Mouse (Mus musculus) limb, embryonic 15.5 days (tissue): ENCODE data around the gene Hist1h2bh. TPM values are rescaled to one million over a fixed set of nuclear protein-coding genes. Genes with fewer than 3 reads are reported as not detected.
"Not testable (repeated sequence)": the region's sequence is repeated elsewhere in the genome, so short reads cannot be mapped to it uniquely, and the experiment has no call there.

ENCODE experiments used
- ATAC-seq: fragments of 200-750 bp; cut with Nextera tagmentation; 2 replicates; pipeline ENCODE4 v1.8.0; 2017; ENCODE audit warnings: low read depth, moderate TSS enrichment; ENCODE audit not compliant: insufficient number of reproducible peaks, low FRiP score, low TSS enrichment
- H3K27ac ChIP-seq: fragments of 300-500 bp; sonication (generic); 2 replicates; pipeline ENCODE4 v1.5.1; 2015; ENCODE audit warnings: moderate library complexity, mild to moderate bottlenecking, inconsistent platforms
- H3K27me3 ChIP-seq: fragments of 300-500 bp; sonication (generic); 2 replicates; pipeline ENCODE4 v1.6.1; 2015; ENCODE audit warnings: inconsistent platforms
- H3K36me3 ChIP-seq: fragments of 300-500 bp; sonication (generic); 2 replicates; pipeline ENCODE4 v1.6.1; 2015; ENCODE audit warnings: inconsistent platforms
- H3K4me1 ChIP-seq: fragments of 300-500 bp; sonication (generic); 2 replicates; pipeline ENCODE4 v1.6.1; 2015; ENCODE audit warnings: inconsistent platforms
- H3K4me2 ChIP-seq: fragments of 300-500 bp; sonication (generic); 2 replicates; pipeline ENCODE4 v1.6.1; 2015; ENCODE audit warnings: mild to moderate bottlenecking, inconsistent platforms
- H3K4me3 ChIP-seq: fragments of 300-500 bp; sonication (generic); 2 replicates; pipeline ENCODE4 v1.5.1; 2015; ENCODE audit warnings: mild to moderate bottlenecking, inconsistent platforms
- H3K9ac ChIP-seq: fragments of 300-500 bp; sonication (generic); 2 replicates; pipeline ENCODE4 v1.6.1; 2015; ENCODE audit warnings: inconsistent platforms
- H3K9me3 ChIP-seq: fragments of 300-500 bp; sonication (generic); 2 replicates; pipeline ENCODE4 v1.6.1; 2016; ENCODE audit warnings: inconsistent platforms
- WGBS: fragments of 180-500 bp; shearing (Covaris S2); methylation state at CpG from one replicate; pipeline ENCODE4 v1.1.7; 2015; 5-methylcytosine and 5-hydroxymethylcytosine counted together
- polyA plus RNA-seq: library from polyadenylated mRNA; unstranded; fragments of >200 nt; fragmentation: Nextera tagmentation; extraction: Ambion mirVana; gene quantifications from 2 replicates; pipeline ENCODE4 v1.2.1, GENCODE M21; 2015

Gene Hist1h2bh
- polyA plus RNA-seq = 0.77 and 0.83 TPM in 2 replicates

DNA sequence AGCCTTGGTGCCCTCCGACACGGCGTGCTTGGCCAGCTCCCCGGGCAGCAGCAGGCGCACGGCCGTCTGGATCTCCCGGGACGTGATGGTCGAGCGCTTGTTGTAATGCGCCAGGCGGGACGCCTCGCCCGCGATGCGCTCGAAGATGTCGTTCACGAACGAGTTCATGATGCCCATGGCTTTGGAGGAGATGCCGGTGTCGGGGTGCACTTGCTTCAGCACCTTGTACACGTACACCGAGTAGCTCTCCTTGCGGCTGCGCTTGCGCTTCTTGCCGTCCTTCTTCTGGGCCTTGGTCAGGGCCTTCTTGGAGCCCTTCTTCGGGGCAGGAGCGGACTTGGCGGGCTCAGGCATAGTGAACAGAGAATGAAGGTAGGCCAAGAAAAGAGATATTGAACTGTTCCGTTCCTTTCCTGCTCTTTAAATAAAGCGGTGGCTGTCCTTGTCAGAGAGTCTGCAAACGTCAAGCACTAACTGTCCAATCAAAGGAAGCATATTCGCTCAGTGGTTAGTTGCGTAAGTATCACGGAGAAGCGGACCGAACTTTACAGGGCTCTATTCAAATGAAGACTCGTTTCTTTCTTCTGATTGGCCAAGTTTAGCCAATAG lies at the start of gene Hist1h2bh:
Gene Hist1h2bh, minus strand, starts transcription at position 394 of the 609 bp plus-strand sequence.
- H3K4me1 ChIP-seq, H3K36me3 ChIP-seq, H3K9me3 ChIP-seq, H3K27me3 ChIP-seq: not testable (repeated sequence)
- peak; percentile 95 for ATAC-seq
- Histone ChIP-seq H3K9ac (peak within 1 kb of the TSS; percentile 37), H3K4me2 (peak within 1 kb of the TSS; percentile 57), H3K4me3 (peak within 1 kb of the TSS; percentile 51), H3K27ac (peak within 1 kb of the TSS; percentile 92)
- under 1% methylated on average over 39 of the region's 42 CpGs for WGBS

- Histone ChIP-seq H3K9me3 (no peaks in the 10 kb centered on the region), H3K9ac (no peak overlapping the region), H3K27me3 (no peaks in the 10 kb centered on the region), H3K4me3 (no peak overlapping the region), H3K36me3 (no peaks in the 10 kb centered on the region), H3K4me2 (no peak overlapping the region), H3K4me1 (0 out of 2 replicates have a peak, but pooled peaks cover 4% of the 10 kb centered on the region), H3K27ac (no peak overlapping the region)
- no peak for ATAC-seq
- 36% methylated on average over 7 of the region's 7 CpGs for WGBS
Measured at GRCm38 (mm10) chr13:23592614-23593013, 49.4 kb upstream of the Hist1h2bh start.

DNA sequence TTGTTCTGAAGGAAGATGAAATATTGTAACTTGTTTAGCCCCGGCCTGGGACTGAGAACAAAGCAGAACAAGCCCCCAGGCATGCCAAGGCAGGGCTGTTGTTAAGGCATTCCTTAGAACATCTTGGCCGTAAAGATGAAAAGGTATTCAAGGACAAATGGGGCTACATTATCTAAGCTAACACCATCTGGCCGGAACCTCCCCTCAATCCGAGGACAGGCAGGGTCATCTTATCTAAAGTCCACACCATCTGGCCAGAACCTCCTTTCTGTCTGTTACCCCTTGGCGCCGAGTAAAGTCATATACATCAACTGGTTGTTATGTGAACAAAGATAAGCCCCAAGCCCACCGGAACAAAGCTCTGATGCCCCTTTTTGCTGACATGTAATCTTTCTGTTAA lies 48.7 kb upstream of the Hist1h2bh start:
- not testable (repeated sequence) for H3K27ac ChIP-seq

DNA sequence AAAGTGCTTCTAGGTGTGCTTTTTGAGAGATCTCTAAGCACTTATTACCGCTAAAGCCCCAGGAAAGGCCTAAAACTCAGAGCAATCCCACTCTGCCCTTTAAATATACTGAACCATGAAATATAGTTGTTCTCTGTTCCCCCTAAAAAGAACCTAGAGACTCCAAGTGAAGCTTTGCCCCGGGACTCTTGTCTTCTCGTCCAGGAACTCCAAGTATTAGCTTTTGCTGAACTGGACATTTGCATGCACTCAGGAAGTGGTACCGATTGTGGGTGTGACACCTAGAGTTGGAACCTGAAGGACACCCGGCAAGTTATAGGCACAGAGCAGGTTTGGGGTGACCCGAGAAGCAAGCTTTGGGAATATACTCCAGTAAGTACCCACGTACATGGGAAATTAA lies 48.0 kb upstream of the Hist1h2bh start:
- no peaks in the 10 kb centered on the region for H3K36me3 ChIP-seq
- no peak overlapping the region for H3K4me2 ChIP-seq
- H3K4me1 ChIP-seq = peaks cover 10% of the 10 kb centered on the region
- H3K9me3 ChIP-seq = no peaks in the 10 kb centered on the region
- no peak overlapping the region for H3K9ac ChIP-seq
- WGBS = 92% methylated on average over 7 of the region's 7 CpGs
- H3K4me3 ChIP-seq = no peak overlapping the region
- no peak overlapping the region for H3K27ac ChIP-seq
- H3K27me3 ChIP-seq = no peaks in the 10 kb centered on the region
- ATAC-seq = no peak

More for the DNA sequence above, 48.7 kb upstream of the Hist1h2bh start:
- 84% methylated on average over 7 of the region's 7 CpGs for WGBS
- H3K9ac ChIP-seq, H3K27me3 ChIP-seq, H3K4me2 ChIP-seq, ATAC-seq, H3K4me3 ChIP-seq, H3K36me3 ChIP-seq, H3K4me1 ChIP-seq, H3K9me3 ChIP-seq: not testable (repeated sequence)

GRCm38 (mm10) chr13:23586940-23587225 lies 43.7 kb upstream of the Hist1h2bh start:
- WGBS = 3% methylated on average over 1 of the region's 1 CpGs
- no peaks in the 10 kb centered on the region for H3K9me3 ChIP-seq
- H3K36me3 ChIP-seq = no peaks in the 10 kb centered on the region
- H3K27ac ChIP-seq = peak overlapping the region; percentile 91
- no peaks in the 10 kb centered on the region for H3K27me3 ChIP-seq
- H3K4me1 ChIP-seq = peaks cover 20% of the 10 kb centered on the region
- no peak for ATAC-seq
- peak overlapping the region; percentile 46 for H3K4me3 ChIP-seq
- H3K4me2 ChIP-seq = peak overlapping the region; percentile 70
- no peak overlapping the region for H3K9ac ChIP-seq

DNA sequence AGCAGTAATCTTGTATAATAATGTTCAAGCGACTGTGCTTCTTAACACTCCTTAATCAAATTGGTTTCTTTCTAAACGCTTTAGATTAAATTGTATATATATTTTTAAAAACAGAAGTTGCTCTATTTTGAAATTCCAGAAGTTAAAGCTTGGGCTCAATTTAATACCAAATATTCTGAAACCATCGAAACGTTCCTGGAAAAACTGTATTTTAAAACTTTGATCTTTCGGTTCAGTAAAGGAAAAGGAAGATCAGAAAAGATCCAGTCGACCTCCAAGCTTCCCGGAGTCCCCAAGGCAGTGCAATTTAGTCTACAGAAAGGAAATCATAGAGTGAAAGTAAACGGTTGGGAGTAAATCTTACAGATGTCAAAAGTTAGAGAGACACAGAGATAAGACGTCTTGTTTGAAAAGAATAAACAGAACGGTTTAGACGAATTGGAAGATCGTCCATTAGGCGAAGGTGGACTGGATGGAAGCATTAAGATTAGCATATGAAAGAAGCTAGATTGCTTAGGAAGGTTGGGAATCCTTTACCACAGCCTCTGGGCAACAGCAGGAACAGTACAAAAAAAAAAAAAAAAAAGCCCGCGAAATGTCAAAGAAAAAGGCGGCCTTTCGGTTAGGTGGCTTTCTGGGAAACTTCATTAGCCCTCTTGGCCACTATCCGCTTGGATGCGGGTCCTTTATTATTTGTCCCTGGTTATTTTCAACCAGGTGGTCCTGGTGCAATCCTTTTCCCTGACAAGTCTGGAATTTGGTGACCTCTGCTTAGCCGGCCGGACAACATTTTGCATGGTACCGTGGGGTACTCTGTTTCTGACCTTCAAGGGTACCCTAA lies 43.1 kb upstream of the Hist1h2bh start:
- peak overlapping the region; percentile 91 for H3K27ac ChIP-seq
- H3K4me3 ChIP-seq = peak overlapping the region; percentile 46
- no peaks in the 10 kb centered on the region for H3K9me3 ChIP-seq
- H3K4me1 ChIP-seq = peaks cover 22% of the 10 kb centered on the region
- H3K36me3 ChIP-seq = no peaks in the 10 kb centered on the region
- no peak for ATAC-seq
- WGBS = under 1% methylated on average over 22 of the region's 22 CpGs
- H3K9ac ChIP-seq = 0 out of 2 replicates have a peak overlapping the region, but pooled peaks have one; percentile 26
- H3K27me3 ChIP-seq = no peaks in the 10 kb centered on the region
- H3K4me2 ChIP-seq = peak overlapping the region; percentile 70

DNA sequence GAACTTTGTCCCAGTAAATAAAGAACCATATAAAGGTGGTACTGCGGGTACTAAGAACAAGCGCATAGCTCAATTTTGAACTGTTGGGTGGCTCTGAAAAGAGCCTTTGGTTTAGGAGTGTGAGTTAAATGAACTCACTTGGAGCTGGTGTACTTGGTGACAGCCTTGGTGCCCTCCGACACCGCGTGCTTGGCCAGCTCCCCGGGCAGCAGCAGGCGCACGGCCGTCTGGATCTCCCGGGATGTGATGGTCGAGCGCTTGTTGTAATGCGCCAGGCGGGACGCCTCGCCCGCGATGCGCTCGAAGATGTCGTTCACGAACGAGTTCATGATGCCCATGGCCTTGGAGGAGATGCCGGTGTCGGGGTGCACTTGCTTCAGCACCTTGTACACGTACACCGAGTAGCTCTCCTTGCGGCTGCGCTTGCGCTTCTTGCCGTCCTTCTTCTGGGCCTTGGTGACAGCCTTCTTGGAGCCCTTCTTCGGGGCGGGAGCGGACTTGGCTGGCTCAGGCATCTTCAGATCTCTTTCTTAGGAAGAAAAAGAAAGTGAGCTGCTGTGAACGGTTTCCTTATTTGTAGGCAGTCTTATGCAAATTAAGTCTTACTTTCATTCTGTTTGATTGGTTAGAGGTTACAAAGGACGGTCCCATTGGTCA lies 42.4 kb upstream of the Hist1h2bh start:
- H3K27me3 ChIP-seq, H3K9me3 ChIP-seq, H3K36me3 ChIP-seq: not testable (repeated sequence)
- under 1% methylated on average over 30 of the region's 36 CpGs for WGBS
- H3K4me3 ChIP-seq = peak overlapping the region; percentile 46
- H3K4me1 ChIP-seq = peaks cover 22% of the 10 kb centered on the region
- H3K4me2 ChIP-seq = peak overlapping the region; percentile 70
- peak; percentile 80 for ATAC-seq
- H3K27ac ChIP-seq = peak overlapping the region; percentile 95
- H3K9ac ChIP-seq = peak overlapping the region; percentile 55

GRCm38 (mm10) chr13:23585029-23585441 lies 41.8 kb upstream of the Hist1h2bh start:
- Histone ChIP-seq H3K4me2 (peak overlapping the region; percentile 70), H3K9ac (peak overlapping the region; percentile 55), H3K27me3 (no peaks in the 10 kb centered on the region), H3K4me3 (peak overlapping the region; percentile 46), H3K9me3 (no peaks in the 10 kb centered on the region), H3K4me1 (peaks cover 22% of the 10 kb centered on the region), H3K36me3 (no peaks in the 10 kb centered on the region), H3K27ac (peak overlapping the region; percentile 95)
- under 1% methylated on average over 21 of the region's 21 CpGs for WGBS
- no peak for ATAC-seq

DNA sequence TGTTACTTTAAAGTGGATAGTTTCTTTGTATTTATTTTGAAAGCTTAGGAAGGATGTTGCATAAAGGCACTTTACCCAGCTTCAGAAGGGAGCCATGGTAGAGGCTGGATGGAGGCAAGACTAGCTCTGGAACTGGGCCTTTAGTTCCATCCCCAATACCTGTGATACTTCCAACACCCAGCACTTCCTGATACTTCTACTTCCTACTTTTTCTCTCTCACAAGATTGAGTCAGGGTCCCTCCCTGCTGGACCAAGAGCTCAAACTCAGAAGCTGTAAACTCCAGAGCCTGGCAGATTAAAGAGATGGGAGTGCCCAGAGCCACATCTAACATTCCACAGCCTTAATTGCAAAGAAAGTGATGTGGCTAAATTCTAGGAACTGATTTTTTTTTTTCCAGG lies 41.1 kb upstream of the Hist1h2bh start:
- Histone ChIP-seq H3K4me2 (peak overlapping the region; percentile 70), H3K27ac (peak overlapping the region; percentile 95), H3K9me3 (no peaks in the 10 kb centered on the region), H3K4me3 (peak overlapping the region; percentile 46), H3K9ac (no peak overlapping the region), H3K27me3 (no peaks in the 10 kb centered on the region), H3K36me3 (no peaks in the 10 kb centered on the region), H3K4me1 (peaks cover 22% of the 10 kb centered on the region)
- no peak for ATAC-seq

DNA sequence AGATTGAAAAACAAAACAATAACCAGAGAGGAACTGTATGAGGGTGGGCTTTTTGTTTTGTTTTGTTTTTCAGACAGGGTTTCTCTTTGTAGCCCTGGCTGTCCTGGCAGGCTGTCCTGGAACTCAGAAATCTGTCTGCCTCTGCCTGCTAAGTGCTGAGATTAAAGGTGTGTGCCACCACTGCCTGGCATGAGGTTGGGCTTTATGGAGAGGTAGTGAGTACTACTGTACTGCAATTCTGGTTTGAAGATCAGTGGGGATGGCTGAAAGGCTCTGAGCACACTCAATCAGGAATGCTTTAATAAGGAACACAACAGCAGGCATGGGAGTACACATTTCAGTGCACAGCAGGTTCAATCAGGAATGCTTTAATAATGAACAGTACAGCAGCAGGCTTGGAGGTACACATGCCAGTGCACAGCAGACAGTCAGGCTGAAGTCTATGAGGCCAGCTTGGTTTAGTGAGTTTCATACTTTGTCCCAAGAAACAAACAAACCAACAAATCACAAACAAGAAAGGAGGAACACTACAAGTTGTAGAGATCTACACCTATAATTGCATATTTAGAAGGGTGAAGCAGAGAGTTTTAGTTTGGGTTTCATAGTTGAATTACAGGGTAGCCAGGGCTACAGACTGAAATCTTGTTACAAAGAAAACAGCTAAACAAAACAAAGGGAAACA lies 40.3 kb upstream of the Hist1h2bh start:
- H3K4me3 ChIP-seq = no peak overlapping the region
- no peaks in the 10 kb centered on the region for H3K9me3 ChIP-seq
- no peaks in the 10 kb centered on the region for H3K36me3 ChIP-seq
- H3K9ac ChIP-seq = no peak overlapping the region
- H3K27ac ChIP-seq = peak overlapping the region; percentile 81
- no peaks in the 10 kb centered on the region for H3K27me3 ChIP-seq
- H3K4me1 ChIP-seq = peaks cover 22% of the 10 kb centered on the region
- ATAC-seq = no peak
- H3K4me2 ChIP-seq = no peak overlapping the region

- ATAC-seq = no peak
- Histone ChIP-seq H3K27me3 (no peaks in the 10 kb centered on the region), H3K27ac (peak overlapping the region; percentile 81), H3K4me2 (peak overlapping the region; percentile 66), H3K4me1 (peaks cover 22% of the 10 kb centered on the region), H3K36me3 (no peaks in the 10 kb centered on the region), H3K4me3 (peak overlapping the region; percentile 49), H3K9ac (peak overlapping the region; percentile 37), H3K9me3 (no peaks in the 10 kb centered on the region)
- 7% methylated on average over 6 of the region's 6 CpGs for WGBS
Measured at GRCm38 (mm10) chr13:23582219-23583056, 39.2 kb upstream of the Hist1h2bh start.
